Mouse (Mus musculus) common myeloid progenitor, adult 5-6 weeks (primary cell): ENCODE results near the gene Cyp1b1. TPM values are rescaled to one million over a fixed set of nuclear protein-coding genes. Genes with fewer than 3 reads are reported as not detected.
A peak's percentile ranks its signal among the peaks of the same experiment; 100 is the strongest.

Source experiments
- ATAC-seq: replicated peaks from 2 replicates; pipeline ENCODE4 v1.8.0; 2016; ENCODE audit warnings: low read depth, mild to moderate bottlenecking, moderate TSS enrichment, inconsistent platforms; ENCODE audit not compliant: poor library complexity, severe bottlenecking
- total RNA-seq: library from RNA; stranded (forward); fragments of 200-1000, 187-1606 nt; gene quantifications from 2 replicates; pipeline ENCODE4 v1.2.3, GENCODE M21; 2017

Cyp1b1 gene
- total RNA-seq: 0.14 TPM in 1 of 2 replicates, not detected in the other

DNA sequence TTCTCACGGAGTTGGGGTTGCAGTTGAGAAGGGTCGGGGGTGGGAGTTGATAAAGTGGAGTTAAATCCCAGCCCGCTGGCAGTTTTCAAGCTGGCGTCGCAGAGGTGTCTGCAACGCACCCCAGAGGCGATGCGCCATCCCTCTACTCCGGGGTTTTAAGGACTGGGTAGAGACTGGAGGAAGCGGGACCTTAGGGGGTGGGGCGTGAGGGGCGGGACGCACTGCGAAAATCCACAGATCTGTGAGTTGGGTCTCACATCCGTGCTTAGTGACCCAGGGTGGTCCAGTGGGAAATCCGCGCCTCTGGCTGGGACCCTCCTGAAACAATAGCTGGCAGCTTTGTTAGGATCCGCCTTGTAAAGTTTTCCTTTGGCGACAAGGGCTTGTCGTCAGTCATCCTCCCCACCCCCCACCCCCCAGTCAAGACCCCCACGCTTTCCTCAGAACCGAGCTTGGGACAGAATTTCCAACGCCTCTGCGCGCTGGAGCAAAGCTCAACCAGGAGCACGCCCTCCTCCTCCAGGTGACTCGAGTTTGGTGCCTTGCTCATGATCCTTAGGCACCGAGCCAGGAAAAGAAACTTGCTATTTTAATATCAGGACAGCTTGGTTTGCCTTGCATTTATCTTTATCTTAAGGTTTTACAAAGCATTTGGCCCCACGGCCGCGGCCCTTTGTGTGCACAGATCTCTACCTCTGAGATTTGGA, at the start of gene Cyp1b1:
Gene Cyp1b1, minus strand, starts transcription at position 131 of the 707 bp plus-strand sequence.
- no peak for ATAC-seq

DNA sequence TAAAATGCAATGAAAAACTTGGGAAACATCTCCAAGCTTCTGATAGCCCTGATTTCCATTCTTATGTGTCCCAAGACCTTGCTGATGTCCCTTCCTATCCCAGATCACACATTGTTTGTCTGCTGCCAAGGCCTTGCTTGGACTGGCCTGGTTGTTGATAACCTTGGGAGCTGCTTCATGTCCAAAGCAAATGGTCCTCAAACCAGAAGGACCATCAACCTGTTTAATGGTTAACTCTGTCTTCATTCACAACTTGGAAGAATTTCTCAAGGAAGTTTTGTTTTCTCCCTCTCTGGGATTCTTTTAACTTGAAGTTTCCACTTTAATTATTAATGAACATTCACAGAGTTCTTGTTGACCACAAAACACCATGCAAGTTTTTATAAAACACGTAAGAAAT, 47.0 kb upstream of the Cyp1b1 start:
- ATAC-seq: no peak

DNA sequence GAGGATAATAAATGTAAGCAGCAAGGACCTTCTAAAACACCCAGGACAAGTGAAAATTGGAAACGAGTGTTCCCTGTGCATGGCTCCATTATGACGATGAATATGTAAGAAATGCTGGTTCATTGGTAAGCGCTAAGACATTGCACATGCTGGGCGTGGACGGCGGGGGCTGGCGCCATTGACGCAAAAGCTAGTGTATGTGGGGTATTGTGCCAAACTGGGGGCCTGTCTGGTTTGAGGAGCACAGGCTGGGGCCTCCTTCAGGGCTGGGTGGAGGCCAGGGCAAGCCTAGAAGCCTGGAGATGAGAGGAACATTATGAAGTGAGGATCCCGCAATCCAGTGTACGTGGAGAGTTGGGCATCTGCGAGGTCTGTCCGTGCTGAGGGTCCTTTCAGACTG, 39.0 kb upstream of the Cyp1b1 start:
- no peak for ATAC-seq

DNA sequence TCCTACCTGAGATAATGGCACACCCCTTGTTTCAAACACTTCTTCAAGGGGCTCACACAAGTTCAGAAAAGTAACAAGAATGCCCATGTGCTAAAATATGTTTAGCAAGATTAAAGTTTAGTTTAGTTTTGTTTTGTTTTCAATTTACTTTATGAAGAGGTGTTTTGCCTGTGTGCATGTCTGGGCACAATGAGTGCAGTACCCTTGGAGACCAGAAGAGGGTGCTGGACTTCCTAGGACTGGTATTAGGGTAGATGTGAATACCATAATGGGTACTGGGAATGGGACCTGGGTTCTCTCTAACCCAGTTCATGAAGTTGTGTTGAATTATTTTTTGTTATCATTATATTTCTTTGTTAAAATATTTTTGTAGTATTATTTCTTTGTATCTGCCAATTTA, 38.0 kb upstream of the Cyp1b1 start:
- ATAC-seq: no peak

DNA sequence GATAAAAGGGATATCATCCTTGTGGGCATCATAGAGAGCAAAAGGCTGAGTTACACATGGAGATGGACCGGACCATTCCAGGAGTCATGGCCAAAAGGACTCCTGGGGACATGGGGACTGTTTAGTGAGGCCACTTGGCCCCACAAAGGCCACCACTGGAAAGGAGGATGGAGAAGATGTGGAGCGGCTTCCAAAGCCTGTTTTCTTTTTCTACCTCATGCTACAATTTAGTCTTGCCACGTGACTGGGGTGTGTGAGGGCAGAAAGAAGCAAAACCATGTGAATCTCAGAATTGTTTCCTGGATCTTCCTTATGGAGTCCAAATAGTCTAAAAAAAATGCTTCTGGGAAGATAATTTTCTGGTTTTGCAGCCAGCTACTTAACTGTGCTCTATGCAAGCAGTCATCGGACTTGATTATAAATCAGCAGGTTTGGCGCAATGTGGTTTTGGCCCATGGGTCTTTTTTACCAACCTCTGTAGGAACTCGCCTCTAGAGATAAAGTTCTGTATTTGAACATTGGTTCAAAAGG, 36.9 kb upstream of the Cyp1b1 start:
- no peak for ATAC-seq

DNA sequence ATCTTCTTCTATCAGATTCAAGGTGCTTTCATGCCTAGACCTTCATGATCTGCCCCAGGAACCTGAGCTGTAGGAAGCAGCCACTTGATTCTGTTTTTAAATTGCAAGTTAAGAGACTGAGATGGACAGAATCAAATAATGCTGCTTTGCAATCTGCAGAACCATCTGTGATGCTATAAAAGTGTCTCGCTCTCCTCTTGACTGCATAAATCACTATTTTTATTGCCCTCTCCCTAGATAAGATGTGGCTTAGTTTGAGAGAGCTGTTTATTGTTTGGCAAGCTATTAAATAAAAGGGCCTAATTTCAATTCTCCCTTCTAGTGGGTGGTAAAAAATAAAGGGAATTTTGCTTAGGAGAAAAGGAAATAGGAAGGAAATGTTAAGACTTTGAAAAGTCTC, 34.8 kb upstream of the Cyp1b1 start:
- no peak for ATAC-seq

DNA sequence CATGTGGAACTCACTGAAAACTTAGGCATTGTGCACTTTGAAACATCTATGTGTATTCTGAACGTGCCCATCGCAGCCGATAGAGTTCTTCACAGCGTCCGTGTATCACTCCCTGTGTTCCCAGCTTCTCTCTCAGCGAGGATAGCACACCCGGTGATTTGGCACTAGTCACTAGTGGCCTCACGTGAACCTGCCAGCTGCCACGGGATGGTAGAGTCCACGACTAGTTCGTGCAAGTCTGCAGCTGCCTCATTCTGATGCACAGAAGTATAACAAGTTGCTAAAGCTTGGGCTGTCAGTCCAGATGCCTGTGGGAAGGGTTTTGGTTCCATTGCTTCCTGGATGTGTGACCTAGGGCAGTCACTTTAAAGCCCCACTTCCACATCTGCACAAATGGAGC, 32.1 kb upstream of the Cyp1b1 start:
- no peak for ATAC-seq

DNA sequence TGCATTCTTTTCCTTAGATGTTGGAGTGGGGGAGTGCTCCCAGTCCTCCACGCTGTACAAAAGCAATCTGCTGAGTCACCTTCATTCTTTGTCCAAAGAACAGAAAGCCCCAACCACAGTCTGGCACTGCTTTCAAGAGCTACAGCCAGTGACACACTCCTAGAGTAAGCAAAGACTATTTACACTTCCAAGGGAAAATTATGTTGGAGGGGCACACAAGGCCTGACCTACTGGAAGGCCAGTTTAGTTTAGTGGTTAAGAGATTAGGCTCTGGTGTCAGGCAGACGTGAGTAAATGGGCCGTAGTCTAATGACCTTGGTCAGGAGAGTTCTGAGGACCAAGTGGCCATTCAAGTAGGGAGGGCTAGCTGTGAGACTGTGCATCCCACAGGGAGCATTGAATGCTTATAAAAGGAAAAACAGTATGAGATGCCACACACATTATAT, 31.3 kb upstream of the Cyp1b1 start:
- ATAC-seq: no peak

DNA sequence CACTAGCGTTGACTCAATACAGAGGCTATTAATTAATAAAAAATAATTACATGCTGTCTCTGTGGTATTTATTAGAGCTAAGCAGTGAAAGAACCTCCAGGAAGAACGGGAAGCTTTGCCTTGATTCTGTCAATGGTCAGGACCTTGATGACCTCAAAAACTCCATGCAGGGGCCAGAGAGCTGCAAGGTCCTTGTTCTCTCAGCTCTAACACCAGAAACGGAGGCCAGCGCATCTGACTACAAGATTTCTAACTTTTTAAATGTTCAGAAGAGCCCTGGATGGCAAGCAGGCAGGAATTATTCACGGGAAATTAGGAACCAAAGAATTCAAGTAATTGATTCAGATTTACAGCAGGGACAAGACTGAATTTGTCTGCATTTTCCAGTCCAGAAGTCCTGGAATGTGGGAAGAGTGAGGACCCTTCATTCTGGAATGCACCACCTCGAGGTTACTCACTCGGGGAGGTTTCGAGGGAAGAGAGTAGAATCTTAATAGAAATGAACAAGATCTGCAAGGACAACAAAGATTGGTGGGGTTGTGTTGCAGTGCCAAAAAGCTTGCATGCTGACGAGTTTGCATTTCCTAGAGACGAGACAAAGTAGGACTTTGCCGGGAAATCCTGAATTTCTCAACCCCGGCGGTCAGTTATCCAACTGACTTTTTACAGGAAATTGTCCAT, 30.3 kb upstream of the Cyp1b1 start:
- ATAC-seq: no peak

DNA sequence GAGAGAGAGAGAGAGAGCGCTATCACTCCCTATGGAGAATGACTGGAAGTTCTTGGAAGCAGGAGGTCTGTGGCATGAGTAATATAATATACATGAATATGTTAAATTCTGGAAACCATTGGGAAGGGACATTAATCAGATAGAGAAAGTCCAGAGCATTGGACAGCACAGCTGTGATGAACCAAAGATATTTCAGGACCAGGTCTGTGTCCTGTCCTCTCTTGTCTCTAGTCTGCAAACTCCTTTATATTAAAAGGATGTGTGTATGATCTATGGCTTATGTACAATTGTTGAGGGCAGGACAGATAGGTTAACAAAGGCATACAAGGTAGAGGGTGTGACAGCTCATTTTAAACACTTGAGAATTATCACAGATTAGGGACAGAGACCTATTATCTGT, 28.6 kb upstream of the Cyp1b1 start:
- no peak for ATAC-seq

DNA sequence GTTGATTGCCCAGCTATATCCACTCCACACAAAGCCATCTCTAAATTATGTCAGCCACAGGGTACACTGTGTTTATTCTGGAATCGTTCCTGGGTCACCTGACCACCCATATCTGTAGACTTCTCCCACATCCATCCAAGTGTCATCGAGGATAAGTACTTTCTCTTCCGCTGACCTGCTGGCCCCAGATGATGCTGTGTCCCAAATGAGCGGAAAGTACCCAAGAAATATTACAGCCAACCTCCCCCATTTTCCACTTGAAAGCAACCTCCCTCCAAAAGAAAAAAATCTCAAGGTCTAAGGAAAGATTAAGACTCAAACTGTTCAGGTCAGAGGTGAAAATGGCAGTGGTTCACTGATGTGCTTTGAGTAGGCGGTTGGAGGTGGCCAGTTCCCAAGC, 27.8 kb upstream of the Cyp1b1 start:
- no peak for ATAC-seq

DNA sequence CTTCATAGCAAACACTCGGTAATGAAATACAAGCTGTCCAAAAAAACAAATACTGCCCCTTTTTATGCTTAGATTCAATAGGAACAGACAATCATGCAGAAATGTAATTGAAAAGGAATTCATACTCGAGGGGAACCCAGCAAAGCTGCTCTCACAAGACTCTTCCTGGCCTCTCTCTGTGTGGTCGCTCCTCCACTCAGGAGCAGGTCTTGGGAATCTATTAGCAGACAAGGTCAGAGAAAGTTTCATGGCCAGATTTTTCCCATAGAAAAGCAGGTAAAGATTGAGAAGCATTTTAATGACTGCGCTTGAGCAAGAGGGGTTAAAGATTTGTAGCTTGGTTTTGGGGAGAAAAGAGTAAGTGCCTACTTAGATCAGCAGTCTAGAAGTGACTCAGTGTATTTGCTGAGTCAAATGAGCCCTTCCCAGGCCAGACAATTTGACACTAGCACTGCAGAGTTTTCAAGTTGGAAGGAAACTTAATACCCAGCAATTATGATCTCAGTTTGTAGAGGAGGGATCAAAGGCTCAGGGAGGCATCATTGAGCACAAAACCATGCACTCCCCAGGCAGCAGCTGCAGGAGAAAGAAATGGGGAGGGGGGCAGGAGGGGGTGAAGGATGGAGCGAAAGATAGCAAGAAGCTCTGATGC, 24.1 kb upstream of the Cyp1b1 start:
- ATAC-seq: no peak

DNA sequence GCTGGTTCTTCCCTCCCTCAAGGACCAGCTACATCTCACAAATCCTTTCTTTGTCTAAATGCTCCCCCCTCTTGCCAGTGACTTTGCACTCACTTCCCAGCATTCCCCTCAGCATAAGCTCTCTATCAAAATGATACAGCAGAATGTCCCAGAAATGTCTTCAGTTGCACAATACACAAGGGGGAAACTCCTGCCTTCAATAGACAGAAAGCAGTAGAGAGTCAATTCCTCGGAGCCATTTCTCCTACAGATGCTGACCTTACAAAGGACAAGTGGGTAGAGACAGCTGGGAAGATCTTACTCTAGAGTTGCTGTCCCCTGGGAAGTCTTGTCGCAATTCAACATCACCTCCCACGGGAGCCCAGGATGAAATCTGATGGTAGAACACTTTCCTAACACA, 22.7 kb upstream of the Cyp1b1 start:
- no peak for ATAC-seq

DNA sequence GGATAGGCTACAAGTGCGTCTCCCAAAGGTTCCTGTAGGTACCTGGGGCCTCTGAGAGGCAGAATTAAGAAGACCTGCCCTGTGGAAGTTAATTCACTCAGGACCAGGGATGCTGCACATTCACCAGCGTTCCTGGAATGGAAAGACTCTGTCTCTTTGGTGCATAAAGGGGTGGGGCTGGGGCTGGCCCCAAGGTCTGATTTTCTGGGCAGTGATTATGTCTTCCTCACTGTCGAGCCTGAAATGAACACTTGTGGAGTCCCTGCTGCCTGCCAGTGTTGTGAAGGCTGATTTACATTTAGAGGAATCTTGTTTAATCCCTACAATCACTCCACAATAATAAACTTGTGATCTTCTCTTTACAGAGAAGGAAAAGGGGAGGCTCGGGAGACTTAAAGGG, 18.2 kb upstream of the Cyp1b1 start:
- no peak for ATAC-seq

DNA sequence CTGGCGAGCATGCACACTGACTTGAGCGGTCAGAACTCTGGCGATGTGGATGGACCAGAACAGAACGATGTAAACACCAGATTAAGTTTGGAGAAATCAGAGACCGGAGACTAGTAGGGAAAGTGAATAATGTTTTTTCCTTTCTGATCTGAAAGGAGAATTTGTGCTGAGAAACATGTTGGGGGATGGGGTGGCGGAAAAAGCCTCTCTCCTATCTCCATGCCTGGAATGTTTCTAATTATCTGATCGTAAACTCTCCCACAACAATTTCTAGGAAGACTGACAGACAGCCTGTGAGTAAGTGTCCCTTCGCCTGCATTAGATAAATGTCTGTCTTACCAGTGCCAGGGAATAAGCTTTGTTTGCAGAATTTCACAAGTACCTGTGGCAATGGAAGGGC, 16.1 kb upstream of the Cyp1b1 start:
- ATAC-seq: no peak

DNA sequence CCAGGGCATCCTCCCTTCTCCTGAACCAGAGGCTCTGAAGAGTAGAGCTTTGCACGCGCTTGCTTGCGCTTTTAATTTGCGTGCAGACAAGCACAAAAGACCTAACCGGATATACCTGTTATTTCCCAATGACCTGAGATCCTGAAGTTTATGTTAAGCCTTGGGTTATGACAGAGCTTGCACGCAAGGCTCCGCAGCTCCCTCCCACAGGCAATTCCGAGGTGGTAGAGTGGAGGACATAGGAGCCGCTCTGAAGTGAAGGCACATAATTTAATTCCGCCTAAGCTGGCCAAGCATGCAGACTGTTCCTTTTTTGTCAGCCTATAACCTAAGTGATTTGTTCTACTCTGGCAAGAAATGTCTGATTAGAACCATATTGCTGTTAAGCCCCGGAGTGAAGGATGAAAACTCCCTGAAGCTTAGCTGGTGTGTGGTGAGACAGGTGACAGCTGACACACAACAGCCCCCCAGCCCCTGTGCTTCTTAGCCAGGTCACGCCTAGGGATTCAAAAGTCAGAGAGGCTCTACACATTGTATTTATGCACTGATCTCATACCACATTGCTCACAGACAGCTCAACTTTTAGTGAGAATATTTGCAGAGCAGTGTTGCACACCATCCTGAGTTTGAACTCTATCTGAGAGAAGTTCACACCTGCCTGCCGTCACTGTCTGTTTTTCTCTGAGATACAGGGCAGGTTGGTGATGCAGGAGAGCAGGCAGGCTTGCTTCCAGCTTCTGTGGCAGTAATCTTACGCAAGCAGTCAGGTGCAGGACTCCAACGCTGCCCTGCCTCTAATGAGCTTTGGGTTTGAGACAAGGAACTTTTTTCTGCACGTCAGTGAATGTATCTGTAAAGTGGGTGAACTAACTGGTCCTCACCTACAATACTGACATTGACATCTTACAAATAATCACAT, 14.0 kb upstream of the Cyp1b1 start:
- no peak for ATAC-seq

DNA sequence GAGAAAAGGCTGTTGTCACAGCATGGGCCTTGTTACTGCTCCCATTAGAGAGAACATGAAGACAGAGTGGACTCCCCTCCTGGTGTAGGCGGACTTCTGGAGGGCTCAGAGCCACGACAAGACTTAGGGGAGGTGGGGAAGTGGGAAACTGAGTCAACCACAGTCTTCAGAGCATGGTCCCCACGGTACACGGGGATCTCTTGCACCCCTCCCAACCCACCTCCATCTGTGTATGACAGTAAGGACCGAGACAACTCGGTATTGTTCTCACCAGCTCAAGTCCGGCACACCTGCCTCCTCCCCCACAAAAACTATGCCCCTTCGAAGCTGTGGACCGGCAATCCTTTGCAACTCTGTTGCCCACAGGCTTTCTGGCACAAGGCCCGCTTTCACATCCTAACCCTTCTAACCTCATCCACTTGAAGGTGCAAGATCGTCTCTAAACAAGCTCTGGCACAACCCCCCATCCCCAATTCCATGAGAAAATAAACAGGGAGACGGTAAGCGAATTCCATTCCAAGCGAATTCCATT, 13.3 kb upstream of the Cyp1b1 start:
- 0 out of 2 replicates have a peak, but pooled peaks have one; percentile 25 for ATAC-seq

DNA sequence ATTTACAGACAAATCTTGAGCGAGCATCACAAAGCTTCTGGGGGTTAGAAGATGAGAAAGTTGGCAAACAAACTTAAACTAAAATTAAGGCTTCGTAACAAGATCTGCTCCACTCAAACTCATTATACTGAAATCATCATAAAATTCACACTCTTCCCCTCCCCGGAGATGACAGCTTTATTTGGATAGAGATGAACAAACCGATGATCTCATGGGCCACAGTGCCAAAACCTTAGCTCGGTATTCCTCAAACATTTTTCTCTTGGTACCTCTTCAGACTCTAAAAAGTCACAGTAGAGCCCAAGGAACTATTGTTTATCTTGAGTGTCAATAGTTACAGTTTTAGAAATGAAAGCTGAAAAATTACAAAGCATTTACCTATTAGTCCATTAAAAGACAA, 11.8 kb upstream of the Cyp1b1 start:
- ATAC-seq: no peak

DNA sequence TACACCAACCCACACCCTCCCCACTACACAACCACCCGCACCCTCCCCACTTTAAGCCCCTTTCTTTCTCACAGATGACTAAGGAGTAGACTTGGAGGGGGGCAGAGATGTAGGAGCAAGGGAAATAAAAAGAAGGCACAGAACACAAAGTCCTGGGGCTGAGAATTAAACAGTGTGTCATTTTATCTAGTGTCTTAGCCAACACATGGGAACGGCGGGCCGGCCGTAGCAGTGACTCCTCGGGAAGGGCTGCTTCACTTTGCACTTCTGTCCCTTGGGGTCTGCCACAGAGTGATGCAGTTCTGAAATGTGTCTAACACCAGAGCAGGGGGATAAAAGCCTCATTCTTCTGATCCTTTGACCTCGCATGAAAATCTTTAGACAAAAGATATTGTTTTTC, 5.8 kb upstream of the Cyp1b1 start:
- no peak for ATAC-seq

DNA sequence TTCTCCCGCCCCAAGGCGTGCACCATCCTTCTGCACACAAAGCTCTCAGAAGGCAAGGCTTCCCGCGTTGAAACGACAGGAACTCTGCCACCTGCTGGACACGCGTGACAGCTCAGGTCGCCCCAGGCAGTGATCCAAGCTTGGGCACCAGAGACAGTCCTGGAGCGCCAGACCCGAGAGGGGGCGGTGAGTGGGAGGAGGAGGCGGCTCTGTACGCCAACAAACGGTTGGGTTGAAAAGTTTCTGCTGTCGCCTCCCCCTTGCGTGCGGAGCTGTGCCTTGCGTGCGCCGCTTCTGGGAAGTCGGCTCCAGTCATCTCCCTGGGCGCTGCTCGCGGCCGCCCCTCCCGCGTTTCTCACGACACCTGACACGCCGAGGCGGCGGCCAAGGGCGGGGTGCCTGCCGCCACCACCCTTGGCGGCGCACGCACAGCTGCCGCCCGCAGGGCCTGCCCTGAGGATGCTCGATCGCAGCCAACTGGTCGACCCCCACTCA, 835 bp upstream of the Cyp1b1 start:
- ATAC-seq: peak; percentile 84
